Mouse (Mus musculus) thymus, adult 2 months (tissue): ENCODE data around the gene Xirp1. TPM values are rescaled to one million over a fixed set of nuclear protein-coding genes. Genes with fewer than 3 reads are reported as not detected.
A peak's percentile ranks its signal among the peaks of the same experiment; 100 is the strongest.

ENCODE experiments used
- DNase-seq: peaks from one replicate; pipeline ENCODE4 v3.0.0; 2021
- H3K27ac ChIP-seq: fragments of 200-500 bp; 2 replicates; pipeline ENCODE4 v1.5.1; 2012; ENCODE audit warnings: low read length, control low read depth; ENCODE audit not compliant: control insufficient read depth, insufficient read depth
- H3K27me3 ChIP-seq: fragments of 200-500 bp; 2 replicates; pipeline ENCODE4 v1.6.1; 2012; ENCODE audit warnings: mild to moderate bottlenecking, low read length, moderate library complexity, mixed read lengths; ENCODE audit not compliant: control insufficient read depth, insufficient read depth
- H3K36me3 ChIP-seq: fragments of 200-500 bp; 2 replicates; pipeline ENCODE4 v1.6.1; 2012; ENCODE audit warnings: mild to moderate bottlenecking, low read length, moderate library complexity; ENCODE audit not compliant: control insufficient read depth, insufficient read depth
- H3K4me1 ChIP-seq: fragments of 200-500 bp; replicated peaks from 2 replicates; pipeline ENCODE4 v1.6.1; 2012; ENCODE audit warnings: low read length; ENCODE audit not compliant: control insufficient read depth, insufficient read depth
- H3K4me3 ChIP-seq: fragments of 200-500 bp; 2 replicates; pipeline ENCODE4 v1.5.1; 2012; ENCODE audit warnings: mild to moderate bottlenecking, low read length, control low read depth, moderate library complexity; ENCODE audit not compliant: control insufficient read depth, insufficient read depth
- CTCF ChIP-seq: fragments of 200-500 bp; IDR thresholded peaks from 2 replicates; pipeline ENCODE4 v1.5.1; 2012; ENCODE audit warnings: mild to moderate bottlenecking, control low read depth, low read length, moderate library complexity, borderline replicate concordance; ENCODE audit not compliant: control insufficient read depth, poor library complexity, insufficient read depth; ENCODE audit errors: extremely low read depth
- POLR2A ChIP-seq: fragments of 200-500 bp; IDR thresholded peaks from 2 replicates; pipeline ENCODE4 v1.6.1; 2012; ENCODE audit warnings: mild to moderate bottlenecking, low read length, control low read depth, moderate library complexity; ENCODE audit not compliant: control insufficient read depth, poor library complexity, insufficient read depth; ENCODE audit errors: extremely low read depth
- WGBS: fragments of 180-500 bp; shearing (Covaris S2); methylation state at CpG from one replicate; pipeline ENCODE4 v1.1.7; 2018; 5-methylcytosine and 5-hydroxymethylcytosine counted together
- polyA plus RNA-seq: library from polyadenylated mRNA; depleted of rRNA; stranded (reverse); fragments of >200 nt; gene quantifications from 2 replicates; pipeline ENCODE4 v1.2.3, GENCODE M21; 2012

Gene Xirp1
- polyA plus RNA-seq, 1 experiment: 2.3 TPM

DNA sequence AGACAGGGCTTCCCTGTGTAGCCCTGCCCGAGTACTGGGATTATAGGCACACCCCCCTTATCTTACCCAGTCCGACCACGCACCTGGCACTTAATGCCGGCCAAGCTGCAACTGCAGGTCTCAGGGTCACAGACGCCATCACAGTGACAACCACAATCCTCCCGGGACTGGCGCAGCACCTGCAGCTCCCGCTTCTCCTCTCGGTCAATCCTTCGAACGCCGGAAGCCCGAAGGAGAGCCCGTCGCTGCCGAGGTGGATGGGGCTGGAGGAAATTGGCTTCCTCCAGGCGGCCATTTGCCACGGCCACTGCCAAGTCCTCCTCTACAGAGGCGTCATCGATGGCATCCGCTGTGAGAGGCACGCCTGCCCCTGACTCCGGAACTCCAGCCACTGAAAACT is 50.1 kb downstream of the Xirp1 start:
- no peak overlapping the region for H3K27ac ChIP-seq
- no peak overlapping the region for H3K4me3 ChIP-seq
- H3K36me3 ChIP-seq: peaks cover 46% of the 10 kb centered on the region
- DNase-seq: no peak
- TF ChIP-seq CTCF (no peak), POLR2A (no peak)
- no peaks in the 10 kb centered on the region for H3K27me3 ChIP-seq
- H3K4me1 ChIP-seq: peaks cover 20% of the 10 kb centered on the region
- 97% methylated on average over 23 of the region's 23 CpGs for WGBS

DNA sequence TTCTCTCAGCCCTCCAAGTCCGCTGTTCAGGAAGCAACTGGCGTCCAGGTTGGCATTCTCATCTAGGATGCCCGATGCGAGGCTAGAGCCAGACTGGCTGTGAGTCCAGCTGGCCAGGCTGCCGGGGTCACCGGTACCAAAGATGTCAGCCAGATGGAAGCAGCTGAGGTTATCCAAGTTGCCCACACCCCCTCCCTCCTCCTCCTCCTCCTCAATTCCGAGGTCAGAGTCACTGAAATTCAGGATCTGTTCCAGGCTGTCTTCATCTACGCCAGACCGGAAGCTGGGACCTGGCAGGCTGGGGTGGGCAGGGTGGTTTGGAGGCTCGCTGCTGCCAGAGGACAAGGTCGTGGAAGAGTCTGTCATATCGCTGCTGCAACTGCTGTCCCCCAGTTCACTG is 50.8 kb downstream of the Xirp1 start:
- Histone ChIP-seq H3K36me3 (peaks cover 46% of the 10 kb centered on the region), H3K27ac (no peak overlapping the region), H3K27me3 (no peaks in the 10 kb centered on the region), H3K4me1 (peaks cover 18% of the 10 kb centered on the region), H3K4me3 (no peak overlapping the region)
- 95% methylated on average over 12 of the region's 12 CpGs for WGBS
- DNase-seq: no peak
- no peak for TF ChIP-seq CTCF
- TF ChIP-seq POLR2A: no peak

DNA sequence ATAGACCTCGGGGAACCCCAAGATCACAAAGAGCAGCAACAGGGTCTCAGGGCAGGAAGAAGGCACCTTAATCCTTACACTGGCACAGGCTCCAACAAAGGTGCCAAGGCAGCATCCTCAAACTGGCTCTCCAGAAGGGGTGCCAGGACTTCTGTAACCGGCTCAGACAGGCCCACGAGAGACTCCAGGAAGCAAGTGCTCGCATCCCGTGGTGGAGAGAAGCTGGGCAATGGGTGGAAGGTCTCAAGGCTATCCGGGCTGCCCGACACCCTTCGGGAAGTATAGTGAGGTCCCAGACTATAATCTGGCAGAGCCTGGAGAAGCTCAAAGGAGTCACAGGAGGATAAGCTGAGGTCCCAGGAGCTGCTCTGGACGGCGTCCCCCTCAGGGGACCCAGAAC is 51.2 kb downstream of the Xirp1 start:
- Histone ChIP-seq H3K27ac (no peak overlapping the region), H3K4me3 (no peak overlapping the region), H3K27me3 (no peaks in the 10 kb centered on the region), H3K4me1 (peaks cover 14% of the 10 kb centered on the region), H3K36me3 (peaks cover 46% of the 10 kb centered on the region)
- WGBS: 97% methylated on average over 10 of the region's 10 CpGs
- no peak for DNase-seq
- TF ChIP-seq POLR2A (no peak), CTCF (no peak)

DNA sequence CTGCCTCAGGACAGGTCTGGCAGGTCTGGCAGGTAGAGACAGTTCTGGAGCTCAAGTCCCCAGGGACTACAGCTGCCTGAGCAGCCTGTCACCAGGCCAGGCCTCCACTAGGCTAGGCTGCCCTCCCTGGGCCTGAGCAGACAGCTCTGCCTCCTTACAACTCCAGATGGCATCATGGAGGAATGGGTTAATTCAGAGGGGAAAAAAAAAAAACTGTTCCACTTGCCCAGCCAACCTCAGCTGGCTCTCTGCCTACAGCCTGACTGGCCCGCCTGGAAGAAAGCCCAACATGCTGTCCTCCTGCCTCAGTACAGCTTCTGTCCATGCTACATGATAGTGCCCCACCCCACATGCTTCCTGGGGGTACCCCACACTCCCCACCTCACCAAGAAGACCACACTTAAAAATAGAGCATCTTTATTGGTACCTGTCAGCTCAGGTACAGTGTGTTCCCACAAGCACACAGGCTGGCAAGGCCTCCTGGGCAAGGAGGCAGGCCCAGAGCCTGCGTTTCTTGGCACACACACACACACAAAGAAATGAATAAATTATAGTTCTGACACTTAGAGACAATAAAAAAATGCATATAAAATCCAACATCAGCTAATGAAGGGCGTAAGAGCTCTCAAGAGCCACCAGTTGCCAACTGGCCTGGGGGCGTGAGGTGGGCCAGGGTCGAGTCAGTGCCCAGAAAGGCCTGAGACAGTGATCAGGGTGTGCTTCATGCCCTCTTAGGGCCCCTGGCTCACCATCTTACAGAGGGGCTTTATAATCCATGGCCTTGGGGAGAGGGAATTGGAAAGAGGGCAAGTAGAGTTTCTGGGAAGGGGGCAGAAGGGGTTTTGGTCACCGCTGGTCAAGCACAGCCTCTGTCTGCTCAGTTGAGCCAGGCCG is 52.4 kb downstream of the Xirp1 start:
- H3K27ac ChIP-seq: no peak overlapping the region
- H3K4me1 ChIP-seq: 0 out of 2 replicates have a peak, but pooled peaks cover 6% of the 10 kb centered on the region
- no peak for TF ChIP-seq CTCF
- no peak for TF ChIP-seq POLR2A
- H3K36me3 ChIP-seq: peaks cover 41% of the 10 kb centered on the region
- 95% methylated on average over 7 of the region's 7 CpGs for WGBS
- H3K4me3 ChIP-seq: no peak overlapping the region
- no peak for DNase-seq
- no peaks in the 10 kb centered on the region for H3K27me3 ChIP-seq

DNA sequence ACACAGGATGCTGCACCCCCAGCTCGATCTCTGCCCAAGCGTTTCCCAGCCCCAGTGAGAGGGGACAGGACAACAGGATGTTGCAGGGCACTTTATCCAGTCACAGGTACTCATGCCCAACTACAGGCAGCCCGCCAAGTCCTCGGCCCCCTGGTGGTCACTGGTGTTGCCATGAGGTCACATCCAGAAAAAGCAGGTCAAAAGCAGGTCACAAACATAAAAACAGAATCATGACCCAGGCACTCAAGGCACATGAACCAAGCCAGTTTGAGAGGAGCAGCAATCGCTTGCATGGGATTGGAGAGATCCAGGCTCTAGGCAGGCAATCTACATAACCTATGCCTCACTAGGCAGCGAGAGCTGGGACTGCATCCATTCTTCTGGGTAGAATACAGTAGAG is 53.2 kb downstream of the Xirp1 start:
- Histone ChIP-seq H3K27me3 (no peaks in the 10 kb centered on the region), H3K36me3 (peaks cover 38% of the 10 kb centered on the region), H3K4me3 (no peak overlapping the region), H3K27ac (no peak overlapping the region), H3K4me1 (0 out of 2 replicates have a peak, but pooled peaks cover 6% of the 10 kb centered on the region)
- TF ChIP-seq POLR2A (no peak), CTCF (peak; percentile 58; the same call in 1 of the 2 replicates)
- WGBS: 68% methylated on average over 6 of the region's 6 CpGs
- DNase-seq: peak; percentile 47

DNA sequence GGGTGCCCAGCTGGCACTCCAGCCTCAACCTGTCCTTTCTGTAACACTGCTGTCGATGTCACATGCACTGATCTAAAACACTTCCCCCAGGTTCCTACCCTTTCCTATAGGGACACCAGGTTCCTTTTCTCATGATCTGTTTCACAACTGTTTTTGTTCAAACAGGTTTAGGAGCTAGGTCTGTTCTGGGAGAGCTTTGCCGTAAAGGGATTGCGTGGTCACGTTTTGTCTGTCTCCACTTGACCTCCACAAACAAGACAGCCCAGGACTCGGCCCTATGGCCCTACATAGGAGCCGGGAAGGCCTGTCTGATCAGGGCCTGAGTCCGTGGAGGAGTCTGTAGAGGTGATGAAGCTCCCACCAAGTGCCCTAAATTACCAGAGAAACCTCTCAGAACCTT is 53.6 kb downstream of the Xirp1 start:
- 96% methylated on average over 7 of the region's 7 CpGs for WGBS
- DNase-seq: no peak
- peaks cover 35% of the 10 kb centered on the region for H3K36me3 ChIP-seq
- no peak for TF ChIP-seq POLR2A
- no peak for TF ChIP-seq CTCF
- no peaks in the 10 kb centered on the region for H3K27me3 ChIP-seq
- 0 out of 2 replicates have a peak, but pooled peaks cover 6% of the 10 kb centered on the region for H3K4me1 ChIP-seq
- no peak overlapping the region for H3K27ac ChIP-seq
- no peak overlapping the region for H3K4me3 ChIP-seq

DNA sequence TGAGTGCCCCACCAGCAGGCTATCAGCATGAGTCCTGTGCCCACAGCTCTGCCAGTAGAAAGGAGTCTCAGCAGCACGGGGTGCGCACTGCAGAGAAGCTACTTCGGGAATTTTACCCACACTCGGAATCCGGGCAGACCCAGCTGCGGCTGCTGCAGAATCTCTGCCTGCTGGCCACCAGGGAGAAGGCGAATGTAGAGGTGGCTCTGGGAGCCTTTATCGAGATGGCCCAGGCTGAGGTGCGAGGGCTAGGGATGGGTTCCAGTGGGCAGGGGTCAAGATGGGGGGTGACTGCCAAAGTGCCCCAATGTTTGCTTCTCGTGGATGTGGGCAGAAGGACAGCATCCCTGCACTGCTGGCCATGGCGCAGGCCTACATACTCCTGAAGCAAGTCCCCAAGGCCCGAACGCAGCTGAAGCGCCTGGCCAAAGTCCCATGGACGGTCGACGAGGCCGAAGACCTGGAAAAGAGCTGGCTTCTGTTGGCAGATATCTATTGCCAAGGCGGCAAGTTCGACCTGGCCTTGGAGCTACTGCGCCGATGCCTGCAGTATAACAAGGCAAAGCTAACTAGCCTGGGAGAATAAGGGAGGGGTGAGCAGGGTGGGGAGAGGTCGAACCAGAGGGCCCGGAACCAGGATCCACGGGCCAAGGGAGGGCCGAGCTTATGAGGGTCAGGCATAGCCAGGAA is 57.0 kb downstream of the Xirp1 start:
- Histone ChIP-seq H3K27me3 (no peaks in the 10 kb centered on the region), H3K4me1 (0 out of 2 replicates have a peak, but pooled peaks cover 2% of the 10 kb centered on the region), H3K36me3 (peaks cover 2% of the 10 kb centered on the region), H3K4me3 (no peak overlapping the region), H3K27ac (no peak overlapping the region)
- DNase-seq: no peak
- TF ChIP-seq CTCF (no peak), POLR2A (no peak)
- WGBS: 96% methylated on average over 26 of the region's 26 CpGs
